Mouse (Mus musculus) hindbrain, embryonic 16.5 days (tissue): Measurements from ENCODE around the gene Nsmce4a. TPM values are rescaled to one million over a fixed set of nuclear protein-coding genes. Genes with fewer than 3 reads are reported as not detected.

Source experiments
- ATAC-seq: fragments of 200-750 bp; cut with Nextera tagmentation; 2 replicates; pipeline ENCODE4 v1.8.0; 2017; ENCODE audit warnings: moderate TSS enrichment, moderate library complexity
- H3K27ac ChIP-seq: fragments of 300-500 bp; sonication (generic); 2 replicates; pipeline ENCODE4 v1.5.1; 2014; ENCODE audit warnings: low read depth, mild to moderate bottlenecking, control low read depth, low read length, moderate library complexity
- H3K27me3 ChIP-seq: fragments of 300-500 bp; sonication (generic); replicated peaks from 2 replicates; pipeline ENCODE4 v1.6.1; 2014; ENCODE audit warnings: low read length; ENCODE audit not compliant: control insufficient read depth, insufficient read depth
- H3K36me3 ChIP-seq: fragments of 300-500 bp; sonication (generic); 2 replicates; pipeline ENCODE4 v1.6.1; 2014; ENCODE audit warnings: mild to moderate bottlenecking, low read length, moderate library complexity, mixed read lengths; ENCODE audit not compliant: control insufficient read depth, insufficient read depth
- H3K4me1 ChIP-seq: fragments of 300-500 bp; sonication (generic); 2 replicates; pipeline ENCODE4 v1.6.1; 2014; ENCODE audit warnings: low read depth, low read length; ENCODE audit not compliant: control insufficient read depth, insufficient read depth
- H3K4me2 ChIP-seq: fragments of 300-500 bp; sonication (generic); 2 replicates; pipeline ENCODE4 v1.6.1; 2014; ENCODE audit warnings: mild to moderate bottlenecking, low read length, control low read depth, moderate library complexity
- H3K4me3 ChIP-seq: fragments of 300-500 bp; sonication (generic); 2 replicates; pipeline ENCODE4 v1.5.1; 2014; ENCODE audit warnings: mild to moderate bottlenecking, low read length, control low read depth, moderate library complexity
- H3K9ac ChIP-seq: fragments of 300-500 bp; sonication (generic); 2 replicates; pipeline ENCODE4 v1.6.1; 2014; ENCODE audit warnings: low read depth, mild to moderate bottlenecking, control low read depth, low read length, moderate library complexity
- H3K9me3 ChIP-seq: fragments of 300-500 bp; sonication (generic); 2 replicates; pipeline ENCODE4 v1.6.1; 2014; ENCODE audit warnings: mild to moderate bottlenecking, low read length, moderate library complexity; ENCODE audit not compliant: control insufficient read depth
- WGBS: fragments of 180-500 bp; shearing (Covaris S2); extraction: QIAGEN DNeasy Blood & Tissue Kit; methylation state at CpG from one replicate; pipeline ENCODE4 v1.1.7; 2014; 5-methylcytosine and 5-hydroxymethylcytosine counted together
- polyA plus RNA-seq: library from polyadenylated mRNA; unstranded; fragments of >200 nt; fragmentation: Nextera tagmentation; extraction: Ambion mirVana; gene quantifications from 2 replicates; pipeline ENCODE4 v1.2.1, GENCODE M21; 2015

Gene Nsmce4a
- polyA plus RNA-seq, 1 experiment from 2014 or later = 72.9 TPM

DNA sequence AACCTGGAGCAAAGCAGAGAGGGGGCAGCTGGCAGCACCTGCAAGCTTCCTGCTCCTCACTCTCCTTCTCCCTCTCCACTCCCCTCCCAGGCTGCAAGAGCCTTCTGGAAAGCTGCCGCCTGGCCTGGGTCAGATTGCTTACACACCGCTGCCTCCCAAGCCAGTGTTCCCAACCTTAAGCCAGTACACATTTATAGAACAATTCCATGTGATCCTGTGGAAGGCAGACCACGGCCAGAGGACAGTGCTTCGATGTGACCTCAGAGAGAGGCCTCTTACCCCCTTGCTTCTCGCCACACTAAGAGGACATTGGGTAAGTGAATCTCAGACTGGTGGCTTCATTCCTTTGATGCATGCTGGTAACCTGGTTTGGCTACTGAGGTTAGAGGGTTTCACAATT, 20.1 kb downstream of the Nsmce4a start:
- H3K9ac ChIP-seq = no peak overlapping the region
- H3K36me3 ChIP-seq = no peaks in the 10 kb centered on the region
- ATAC-seq = no peak
- H3K9me3 ChIP-seq = no peaks in the 10 kb centered on the region
- H3K4me3 ChIP-seq = no peak overlapping the region
- no peaks in the 10 kb centered on the region for H3K27me3 ChIP-seq
- H3K4me2 ChIP-seq = no peak overlapping the region
- H3K27ac ChIP-seq = no peak overlapping the region
- no peaks in the 10 kb centered on the region; the same call in 1 of the 2 replicates for H3K4me1 ChIP-seq
- 51% methylated on average over 5 of the region's 5 CpGs for WGBS

DNA sequence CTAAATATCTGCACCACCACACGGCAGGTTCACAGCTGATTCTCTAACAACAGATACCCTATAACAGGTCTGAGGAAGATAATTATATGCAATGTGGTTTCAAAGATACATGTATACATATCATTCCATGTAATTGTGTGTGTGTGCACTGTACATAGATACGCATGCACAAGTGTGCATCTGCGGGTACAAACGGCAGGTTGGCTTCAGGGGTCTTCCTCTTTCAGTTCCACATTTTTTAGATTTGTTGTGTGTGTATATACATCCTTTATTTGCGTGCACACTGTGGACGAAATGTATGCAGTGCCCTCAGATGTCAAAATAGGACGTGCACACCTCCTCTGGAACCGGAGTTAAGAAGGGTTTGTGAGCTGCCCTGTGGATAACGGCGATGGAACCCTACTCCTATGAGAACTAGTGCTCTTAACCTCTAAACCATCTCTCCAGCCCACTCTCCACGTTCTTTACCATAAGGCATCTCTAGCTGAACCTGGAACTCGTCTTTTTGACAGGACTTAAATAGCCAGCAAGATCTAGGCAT, 25.2 kb downstream of the Nsmce4a start:
- WGBS = 88% methylated on average over 12 of the region's 12 CpGs
- Histone ChIP-seq H3K9me3 (no peaks in the 10 kb centered on the region), H3K27me3 (no peaks in the 10 kb centered on the region), H3K36me3 (peaks cover 5% of the 10 kb centered on the region), H3K27ac (peak overlapping the region; percentile 98), H3K4me3 (peak overlapping the region; percentile 94; the same call in 1 of the 2 replicates), H3K9ac (no peak overlapping the region), H3K4me1 (peaks cover 15% of the 10 kb centered on the region), H3K4me2 (peak overlapping the region; percentile 89)
- no peak for ATAC-seq

DNA sequence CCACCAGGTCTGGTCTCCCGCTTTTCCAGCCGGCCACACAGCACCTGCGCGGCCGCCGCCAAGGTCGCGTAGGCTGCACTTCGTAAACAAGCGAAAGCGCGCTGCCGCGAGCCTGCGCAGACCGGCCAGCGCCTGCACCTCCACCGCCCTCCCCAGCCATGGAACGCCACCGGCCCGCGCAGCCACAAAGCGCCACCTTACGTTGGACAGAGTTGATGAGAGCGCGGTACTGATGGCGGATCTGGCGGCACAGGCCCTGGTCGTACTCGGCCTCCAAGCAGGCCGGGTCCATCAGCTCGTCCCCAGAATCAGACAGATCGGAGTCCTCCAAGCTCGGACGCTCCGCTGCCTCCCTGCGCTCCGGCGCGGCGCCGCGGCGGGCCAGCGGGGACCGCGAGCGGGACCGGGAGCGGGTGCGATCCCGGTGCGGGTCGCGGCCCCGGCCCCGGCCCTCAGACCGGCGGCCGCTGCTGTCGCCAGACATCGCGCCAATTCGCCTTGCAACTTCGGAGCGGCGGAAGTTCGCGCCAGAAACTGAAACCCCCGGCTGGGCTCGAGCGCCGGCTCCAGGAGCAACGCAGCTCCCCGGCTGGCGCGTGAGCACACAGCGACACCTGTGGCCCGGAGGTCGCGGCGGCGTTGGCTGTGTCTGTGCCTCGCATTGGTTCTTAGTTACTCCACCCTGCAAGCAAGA, 26.0 kb downstream of the Nsmce4a start:
- H3K4me3 ChIP-seq = peak overlapping the region; percentile 94
- peak; percentile 97 for ATAC-seq
- H3K36me3 ChIP-seq = peaks cover 11% of the 10 kb centered on the region
- H3K27me3 ChIP-seq = no peaks in the 10 kb centered on the region
- H3K4me2 ChIP-seq = peak overlapping the region; percentile 89
- peaks cover 15% of the 10 kb centered on the region for H3K4me1 ChIP-seq
- no peaks in the 10 kb centered on the region for H3K9me3 ChIP-seq
- WGBS = under 1% methylated on average over 81 of the region's 84 CpGs
- H3K27ac ChIP-seq = peak overlapping the region; percentile 98
- peak overlapping the region; percentile 95 for H3K9ac ChIP-seq

DNA sequence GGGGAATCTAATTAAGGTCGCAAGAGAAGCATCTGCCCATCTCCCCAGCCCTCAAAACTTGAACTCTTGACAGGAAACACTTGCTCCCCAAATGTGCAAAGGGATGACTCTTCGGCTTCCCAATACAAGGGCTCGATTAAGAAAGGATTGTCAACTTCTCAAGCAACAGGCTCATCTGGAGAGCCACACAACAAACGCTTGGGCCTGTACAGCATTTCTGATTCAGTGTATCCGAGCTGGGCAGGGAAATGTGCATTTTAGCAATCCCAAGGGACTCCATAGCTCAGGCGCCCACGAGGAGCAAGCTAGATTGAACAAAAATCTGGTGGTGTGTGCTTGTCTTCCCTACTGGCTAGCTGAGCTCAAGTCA, 26.5 kb downstream of the Nsmce4a start:
- H3K4me1 ChIP-seq = peaks cover 15% of the 10 kb centered on the region
- H3K36me3 ChIP-seq = peaks cover 11% of the 10 kb centered on the region
- peak overlapping the region; percentile 98 for H3K27ac ChIP-seq
- H3K9me3 ChIP-seq = no peaks in the 10 kb centered on the region
- no peak for ATAC-seq
- no peaks in the 10 kb centered on the region for H3K27me3 ChIP-seq
- H3K4me3 ChIP-seq = peak overlapping the region; percentile 94
- peak overlapping the region; percentile 89 for H3K4me2 ChIP-seq
- peak overlapping the region; percentile 95 for H3K9ac ChIP-seq
- WGBS = 5% methylated on average over 7 of the region's 7 CpGs

- Histone ChIP-seq H3K27me3 (no peaks in the 10 kb centered on the region), H3K4me2 (peak overlapping the region; percentile 89), H3K4me1 (peaks cover 15% of the 10 kb centered on the region), H3K9ac (peak overlapping the region; percentile 95), H3K9me3 (no peaks in the 10 kb centered on the region), H3K27ac (peak overlapping the region; percentile 98), H3K4me3 (peak overlapping the region; percentile 94), H3K36me3 (peaks cover 11% of the 10 kb centered on the region)
- WGBS = 60% methylated on average over 3 of the region's 3 CpGs
- no peak for ATAC-seq
Observed at GRCm38 (mm10) chr7:130545893-130546292, 27.0 kb downstream of the Nsmce4a start.

DNA sequence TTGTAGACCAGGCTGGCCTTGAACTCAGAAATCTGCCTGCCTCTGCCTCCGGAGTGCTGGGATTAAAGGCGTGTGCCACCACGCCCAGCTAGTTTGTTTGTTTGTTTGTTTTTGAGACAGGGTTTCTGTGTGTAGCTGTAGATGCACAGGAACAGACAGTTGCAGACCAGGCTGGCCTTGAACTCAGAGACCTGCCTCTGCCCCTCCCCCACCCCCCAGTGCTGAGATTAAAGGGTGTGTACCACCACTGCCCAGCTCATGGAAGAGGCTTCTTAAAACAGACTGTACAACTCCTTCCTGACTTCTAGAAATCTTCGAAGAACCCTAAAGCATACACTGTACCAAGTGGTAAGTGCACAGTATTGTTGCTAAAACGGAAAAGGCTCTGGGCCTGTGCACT, 27.5 kb downstream of the Nsmce4a start:
- WGBS = 95% methylated on average over 5 of the region's 5 CpGs
- Histone ChIP-seq H3K9ac (no peak overlapping the region), H3K27ac (no peak overlapping the region), H3K27me3 (no peaks in the 10 kb centered on the region), H3K9me3 (no peaks in the 10 kb centered on the region), H3K36me3 (peaks cover 12% of the 10 kb centered on the region), H3K4me2 (no peak overlapping the region), H3K4me1 (peaks cover 15% of the 10 kb centered on the region), H3K4me3 (no peak overlapping the region)
- no peak for ATAC-seq

- Histone ChIP-seq H3K4me3 (no peak overlapping the region), H3K27me3 (no peaks in the 10 kb centered on the region), H3K4me2 (no peak overlapping the region), H3K9me3 (no peaks in the 10 kb centered on the region), H3K9ac (no peak overlapping the region), H3K27ac (no peak overlapping the region), H3K4me1 (peaks cover 15% of the 10 kb centered on the region), H3K36me3 (peaks cover 22% of the 10 kb centered on the region)
- no peak for ATAC-seq
- 97% methylated on average over 4 of the region's 4 CpGs for WGBS
Observed at GRCm38 (mm10) chr7:130543181-130543580, 29.7 kb downstream of the Nsmce4a start.

DNA sequence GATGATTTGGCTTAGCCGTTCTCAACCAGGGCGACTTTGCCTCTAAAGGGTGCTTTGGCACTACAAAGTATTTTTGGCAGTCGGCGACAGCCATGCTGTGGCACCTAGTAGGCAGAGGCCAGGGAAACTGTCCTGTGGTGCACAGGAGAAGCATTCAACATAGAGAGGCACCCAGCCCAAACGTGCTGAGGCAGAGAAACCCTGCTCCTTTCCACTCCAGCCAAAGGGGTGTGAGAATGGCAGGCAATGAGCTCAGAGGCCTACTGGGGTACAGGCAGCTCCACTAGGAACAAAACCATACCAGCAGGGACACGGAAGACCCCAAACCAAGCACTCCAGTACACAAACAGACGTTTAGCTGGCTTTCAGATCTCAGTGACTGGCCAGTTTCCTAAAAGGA, 32.7 kb downstream of the Nsmce4a start:
- Histone ChIP-seq H3K27me3 (no peaks in the 10 kb centered on the region), H3K27ac (no peak overlapping the region), H3K4me2 (no peak overlapping the region), H3K4me1 (no peaks in the 10 kb centered on the region), H3K36me3 (peaks cover 30% of the 10 kb centered on the region), H3K9ac (no peak overlapping the region), H3K4me3 (no peak overlapping the region), H3K9me3 (no peaks in the 10 kb centered on the region)
- no peak for ATAC-seq
- WGBS = 84% methylated on average over 7 of the region's 7 CpGs

GRCm38 (mm10) chr7:130537068-130537467, 35.9 kb downstream of the Nsmce4a start:
- Histone ChIP-seq H3K9ac (no peak overlapping the region), H3K4me1 (no peaks in the 10 kb centered on the region), H3K4me2 (no peak overlapping the region), H3K27me3 (no peaks in the 10 kb centered on the region), H3K36me3 (peaks cover 24% of the 10 kb centered on the region), H3K4me3 (no peak overlapping the region), H3K27ac (no peak overlapping the region), H3K9me3 (no peaks in the 10 kb centered on the region)
- WGBS = 90% methylated on average over 4 of the region's 4 CpGs
- no peak for ATAC-seq
